Mouse (Mus musculus): ENCODE measurements around the gene Zic5. TPM values are rescaled to one million over a fixed set of nuclear protein-coding genes. Genes with fewer than 3 reads are reported as not detected.

Zic5 gene
- total and polyA plus RNA-seq, 2 experiments from 2014 or later, result 8.8 to 24.8 TPM

DNA sequence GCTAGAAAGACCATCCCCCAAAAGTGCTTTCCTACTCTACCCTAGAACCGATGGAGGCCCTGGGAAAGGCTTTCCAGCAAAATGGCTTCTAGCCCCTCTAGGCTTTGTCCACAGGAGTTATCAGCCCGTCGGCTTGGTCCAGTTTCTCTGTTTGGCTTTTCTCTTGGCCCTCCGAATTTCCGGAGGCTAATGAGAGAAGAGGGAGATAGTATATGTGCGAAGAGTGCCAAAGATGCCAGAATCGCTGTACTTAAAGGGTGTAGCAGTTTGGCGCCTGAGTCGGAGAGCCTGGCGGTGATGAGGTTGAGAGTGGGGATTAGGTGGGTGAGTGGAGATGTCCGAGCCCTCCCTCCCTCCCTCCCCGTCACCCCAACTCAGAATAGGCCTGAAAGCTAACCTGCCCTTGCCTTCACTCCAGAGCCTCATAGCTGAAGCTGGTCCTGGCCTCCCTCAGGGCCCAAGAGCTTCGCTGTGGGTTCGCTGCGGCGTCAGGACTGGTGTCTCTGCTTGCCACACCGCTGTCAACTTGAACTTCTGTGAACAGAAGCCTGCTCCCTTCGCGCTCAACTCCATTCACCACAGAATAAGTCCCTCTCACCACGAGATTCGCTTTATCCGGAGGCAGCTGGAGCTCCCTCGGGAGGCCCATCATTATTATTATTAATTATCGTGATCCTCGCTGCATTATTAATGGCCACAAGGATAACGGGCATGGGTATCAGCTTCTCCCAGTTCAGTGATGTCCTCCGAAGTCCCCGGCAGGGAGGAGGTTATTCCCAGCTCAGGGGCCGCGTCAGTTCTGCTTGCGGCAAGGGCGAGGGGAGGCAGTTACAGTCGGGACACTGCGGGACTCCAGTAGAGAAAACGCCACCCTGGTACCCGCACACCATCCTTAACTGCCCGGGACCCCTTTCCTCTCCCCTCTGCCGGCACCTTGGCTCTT lies 16.9 kb upstream of the Zic5 start:
- Histone ChIP-seq H3K27me3 (ENCODE audit: insufficient read depth, low read length) (peaks cover 47% of the 10 kb centered on the region), H3K4me2 (ENCODE audit: low read depth, low read length, poor library complexity, severe bottlenecking) (peak overlapping the region; percentile 45), H3K4me1 (ENCODE audit: insufficient read depth, low read length) (no peaks in the 10 kb centered on the region), H3K9me3 (ENCODE audit: low read length) (no peaks in the 10 kb centered on the region), H3K36me3 (ENCODE audit: insufficient read depth, low read length) (no peaks in the 10 kb centered on the region), H3K9ac (replicated peaks; ENCODE audit: low read length, poor library complexity, severe bottlenecking) (peak overlapping the region; percentile 44), H3K4me3 (ENCODE audit: low read depth, low read length) (peak overlapping the region; percentile 47), H3K27ac (ENCODE audit: low read depth, low read length) (peak overlapping the region; percentile 19)
- 0 out of 2 replicates have a peak, but pooled peaks have one; percentile 25 for ATAC-seq (ENCODE audit: low FRiP score)
- no peak for TF ChIP-seq CTCF (IDR thresholded peaks at IDR 0.05)
- WGBS, result 6% methylated on average over 38 of the region's 38 CpGs
- no peak for DNase-seq (ENCODE audit: low spot score)

DNA sequence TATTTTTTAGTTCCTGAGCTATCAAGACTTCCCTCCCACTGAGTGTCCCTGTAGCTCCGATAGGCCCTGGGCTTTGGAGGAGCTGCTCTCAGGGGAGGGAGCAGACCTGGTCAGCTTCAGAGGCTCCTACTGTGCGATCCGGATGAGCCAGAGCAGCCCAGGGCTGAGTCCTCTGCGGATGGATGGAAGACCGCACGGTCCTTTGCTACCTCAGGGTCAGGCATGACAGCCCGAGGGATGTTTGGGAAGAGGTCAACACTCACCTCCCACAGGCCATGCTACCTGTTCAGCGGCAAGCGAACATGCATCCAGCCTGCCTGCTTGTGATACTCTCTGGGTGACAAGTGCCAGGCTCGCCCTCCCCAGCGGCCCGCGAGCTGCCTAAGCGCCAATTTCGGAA lies 15.7 kb upstream of the Zic5 start:
- peak overlapping the region; percentile 45 for H3K4me2 ChIP-seq (ENCODE audit: low read depth, low read length, poor library complexity, severe bottlenecking)
- H3K4me1 ChIP-seq (ENCODE audit: insufficient read depth, low read length), result no peaks in the 10 kb centered on the region
- no peak for DNase-seq (ENCODE audit: low spot score)
- peak overlapping the region; percentile 44 for H3K9ac ChIP-seq (replicated peaks; ENCODE audit: low read length, poor library complexity, severe bottlenecking)
- peak overlapping the region; percentile 47 for H3K4me3 ChIP-seq (ENCODE audit: low read depth, low read length)
- WGBS, result 18% methylated on average over 15 of the region's 15 CpGs
- peak overlapping the region; percentile 51; the same call in 1 of the 2 replicates for H3K27ac ChIP-seq (ENCODE audit: low read depth, low read length)
- H3K27me3 ChIP-seq (ENCODE audit: insufficient read depth, low read length), result peaks cover 40% of the 10 kb centered on the region
- ATAC-seq (ENCODE audit: low FRiP score), result no peak
- no peaks in the 10 kb centered on the region for H3K36me3 ChIP-seq (ENCODE audit: insufficient read depth, low read length)
- no peak for TF ChIP-seq CTCF (IDR thresholded peaks at IDR 0.05)
- H3K9me3 ChIP-seq (ENCODE audit: low read length), result no peaks in the 10 kb centered on the region

DNA sequence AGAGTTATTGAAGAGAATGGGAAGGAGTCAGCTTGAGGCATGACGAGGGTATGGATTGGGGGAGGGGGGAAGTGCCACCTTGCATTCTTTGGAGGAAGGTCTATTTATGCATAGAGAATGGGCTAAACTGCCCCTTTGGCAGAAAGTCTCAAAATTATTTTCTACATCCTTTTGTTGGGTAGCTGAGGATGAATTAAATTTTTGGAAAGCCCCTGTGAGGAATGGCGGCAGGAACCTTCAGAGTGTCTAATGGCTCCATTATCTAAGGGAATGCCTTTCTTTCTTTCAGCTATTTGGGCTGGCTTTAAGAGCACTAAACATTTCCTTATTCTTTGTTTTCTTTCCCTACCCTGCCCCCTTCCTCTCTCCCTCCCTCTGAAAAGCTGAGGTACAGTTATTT lies 14.9 kb upstream of the Zic5 start:
- Histone ChIP-seq H3K9ac (replicated peaks; ENCODE audit: low read length, poor library complexity, severe bottlenecking) (peak overlapping the region; percentile 44), H3K27me3 (ENCODE audit: insufficient read depth, low read length) (peaks cover 40% of the 10 kb centered on the region), H3K36me3 (ENCODE audit: insufficient read depth, low read length) (no peaks in the 10 kb centered on the region), H3K9me3 (ENCODE audit: low read length) (no peaks in the 10 kb centered on the region), H3K4me2 (ENCODE audit: low read depth, low read length, poor library complexity, severe bottlenecking) (peak overlapping the region; percentile 45), H3K27ac (ENCODE audit: low read depth, low read length) (peak overlapping the region; percentile 51; the same call in 1 of the 2 replicates), H3K4me1 (ENCODE audit: insufficient read depth, low read length) (no peaks in the 10 kb centered on the region), H3K4me3 (ENCODE audit: low read depth, low read length) (peak overlapping the region; percentile 47)
- DNase-seq (ENCODE audit: low spot score), result no peak
- TF ChIP-seq CTCF (IDR thresholded peaks at IDR 0.05), result no peak
- WGBS, result 22% methylated on average over 2 of the region's 2 CpGs
- ATAC-seq (ENCODE audit: low FRiP score), result no peak

DNA sequence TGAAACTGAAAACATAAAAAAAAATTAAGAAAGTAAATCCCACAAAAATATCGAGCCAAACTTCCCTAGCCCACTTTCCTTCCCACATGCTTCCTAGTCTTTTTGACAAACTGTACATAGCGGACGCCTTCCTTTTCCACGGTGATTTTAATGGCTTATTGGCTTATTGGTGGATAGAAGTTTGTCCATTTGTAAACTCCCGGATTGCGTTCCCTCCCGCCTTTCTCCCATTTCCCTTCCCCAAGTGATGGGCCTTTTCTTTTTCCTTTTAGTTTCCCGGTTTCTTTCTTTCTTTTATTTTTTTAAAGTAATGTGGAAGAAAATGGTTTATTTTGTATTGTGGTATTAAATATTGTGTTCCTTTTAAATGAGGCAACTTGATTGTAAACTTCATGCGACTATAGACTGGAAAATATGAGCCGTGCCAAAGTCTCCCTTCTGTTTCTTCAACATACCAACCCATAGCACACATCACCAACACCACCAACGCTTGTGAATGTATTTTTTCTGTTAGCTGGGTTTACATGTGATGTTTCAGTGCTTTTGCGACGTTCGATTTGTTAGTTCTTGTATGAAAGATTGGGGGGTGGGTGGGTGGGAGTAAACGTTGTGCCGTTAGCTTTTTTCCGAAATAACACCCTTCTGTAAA lies 14.1 kb upstream of the Zic5 start:
- ATAC-seq (ENCODE audit: low FRiP score) (no peak), DNase-seq (ENCODE audit: low spot score) (no peak)
- H3K27me3 ChIP-seq (ENCODE audit: insufficient read depth, low read length), result peaks cover 36% of the 10 kb centered on the region
- no peak for TF ChIP-seq CTCF (IDR thresholded peaks at IDR 0.05)
- no peaks in the 10 kb centered on the region for H3K4me1 ChIP-seq (ENCODE audit: insufficient read depth, low read length)
- no peaks in the 10 kb centered on the region for H3K9me3 ChIP-seq (ENCODE audit: low read length)
- H3K36me3 ChIP-seq (ENCODE audit: insufficient read depth, low read length), result no peaks in the 10 kb centered on the region
- peak overlapping the region; percentile 33; the same call in 1 of the 2 replicates for H3K9ac ChIP-seq (replicated peaks; ENCODE audit: low read length, poor library complexity, severe bottlenecking)
- WGBS, result 15% methylated on average over 17 of the region's 17 CpGs
- H3K27ac ChIP-seq (ENCODE audit: low read depth, low read length), result no peak overlapping the region
- H3K4me3 ChIP-seq (ENCODE audit: low read depth, low read length), result peak overlapping the region; percentile 47
- peak overlapping the region; percentile 13; the same call in 1 of the 2 replicates for H3K4me2 ChIP-seq (ENCODE audit: low read depth, low read length, poor library complexity, severe bottlenecking)

DNA sequence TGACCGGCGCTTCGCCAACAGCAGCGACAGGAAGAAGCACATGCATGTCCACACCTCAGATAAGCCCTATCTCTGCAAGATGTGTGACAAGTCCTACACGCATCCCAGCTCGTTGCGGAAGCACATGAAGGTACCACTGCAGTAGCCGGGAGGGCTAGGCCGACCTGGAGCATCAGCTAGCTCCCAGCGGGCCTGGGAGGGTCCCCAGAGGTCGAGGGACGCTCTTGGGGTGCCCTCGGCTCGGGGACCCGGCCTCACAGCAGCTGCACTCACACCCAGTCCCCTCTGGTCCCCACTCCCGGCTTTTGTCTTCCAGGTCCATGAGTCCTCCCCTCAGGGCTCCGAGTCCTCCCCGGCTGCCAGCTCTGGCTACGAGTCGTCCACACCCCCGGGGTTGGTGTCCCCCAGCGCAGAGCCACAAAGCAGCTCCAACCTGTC lies 13.1 kb upstream of the Zic5 start:
- no peak for ATAC-seq (ENCODE audit: low FRiP score)
- peak overlapping the region; percentile 63 for H3K9ac ChIP-seq (replicated peaks; ENCODE audit: low read length, poor library complexity, severe bottlenecking)
- H3K36me3 ChIP-seq (ENCODE audit: insufficient read depth, low read length), result no peaks in the 10 kb centered on the region
- peak overlapping the region; percentile 55 for H3K27ac ChIP-seq (ENCODE audit: low read depth, low read length)
- WGBS, result 1% methylated on average over 22 of the region's 22 CpGs
- no peaks in the 10 kb centered on the region for H3K4me1 ChIP-seq (ENCODE audit: insufficient read depth, low read length)
- no peaks in the 10 kb centered on the region for H3K9me3 ChIP-seq (ENCODE audit: low read length)
- H3K4me2 ChIP-seq (ENCODE audit: low read depth, low read length, poor library complexity, severe bottlenecking), result peak overlapping the region; percentile 41
- peaks cover 26% of the 10 kb centered on the region for H3K27me3 ChIP-seq (ENCODE audit: insufficient read depth, low read length)
- DNase-seq (ENCODE audit: low spot score), result no peak
- peak overlapping the region; percentile 47 for H3K4me3 ChIP-seq (ENCODE audit: low read depth, low read length)
- TF ChIP-seq CTCF (IDR thresholded peaks at IDR 0.05), result no peak

Data from midbrain, postnatal 0 days (tissue).